Mouse (Mus musculus) cerebellum, adult 2 months (tissue): Measurements from ENCODE around the gene Ttpal. TPM values are rescaled to one million over a fixed set of nuclear protein-coding genes. Genes with fewer than 3 reads are reported as not detected.

Source experiments
- DNase-seq, 2 experiments: peaks; one replicate each; pipeline ENCODE4 v3.0.0; 2021
- H3K27ac ChIP-seq: fragments of 200-500 bp; 2 replicates; pipeline ENCODE4 v1.5.1; 2012; ENCODE audit warnings: low read length, control low read depth, inconsistent platforms; ENCODE audit not compliant: insufficient read depth
- H3K27me3 ChIP-seq: fragments of 200-500 bp; 2 replicates; pipeline ENCODE4 v1.6.1; 2012; ENCODE audit warnings: inconsistent platforms, mild to moderate bottlenecking, low read length, moderate library complexity; ENCODE audit not compliant: control insufficient read depth, insufficient read depth
- H3K4me1 ChIP-seq: fragments of 200-500 bp; 2 replicates; pipeline ENCODE4 v1.6.1; 2011; ENCODE audit warnings: low read length; ENCODE audit not compliant: control insufficient read depth, insufficient read depth
- H3K4me3 ChIP-seq: fragments of 200-500 bp; replicated peaks from 2 replicates; pipeline ENCODE3; 2011; ENCODE audit warnings: mild to moderate bottlenecking, low read depth, low read length, control low read depth; ENCODE audit not compliant: insufficient read depth
- CTCF ChIP-seq: fragments of 200-500 bp; IDR thresholded peaks from 2 replicates; pipeline ENCODE4 v1.5.1; 2011; ENCODE audit warnings: low read depth, mild to moderate bottlenecking, control low read depth, low read length, moderate library complexity, borderline replicate concordance; ENCODE audit not compliant: insufficient read depth
- POLR2A ChIP-seq: fragments of 200-500 bp; IDR thresholded peaks from 2 replicates; pipeline ENCODE4 v1.6.1; 2011; ENCODE audit warnings: low read length, control low read depth, borderline replicate concordance; ENCODE audit not compliant: insufficient read depth
- WGBS: fragments of 180-500 bp; shearing (Covaris S2); methylation state at CpG from one replicate; pipeline ENCODE4 v1.1.7; 2018; 5-methylcytosine and 5-hydroxymethylcytosine counted together
- polyA plus RNA-seq: library from polyadenylated mRNA; depleted of rRNA; stranded (reverse); fragments of >200 nt; gene quantifications from 2 replicates; pipeline ENCODE4 v1.2.3, GENCODE M21; 2012; rRNA removed

The Ttpal gene
- 23.7 and 28.0 TPM in 2 replicates for polyA plus RNA-seq

GRCm38 (mm10) chr2:163602101-163602971 lies at the start of gene Ttpal:
Gene Ttpal, plus strand, starts transcription at chr2:163602314.
- DNase-seq, result peak; percentile 89 to 90
- under 1% methylated on average over 57 of the region's 57 CpGs for WGBS

GRCm38 (mm10) chr2:163552518-163552929 lies 49.6 kb upstream of the Ttpal start:
- no peaks in the 10 kb centered on the region for H3K4me1 ChIP-seq
- 94% methylated on average over 8 of the region's 8 CpGs for WGBS

More at GRCm38 (mm10) chr2:163602101-163602971, at the start of gene Ttpal:
- TF ChIP-seq POLR2A, result peak; percentile 88
- peak; percentile 54; the same call in 1 of the 2 replicates for TF ChIP-seq CTCF
- no peaks in the 10 kb centered on the region for H3K27me3 ChIP-seq
- H3K4me1 ChIP-seq, result peaks cover 3% of the 10 kb centered on the region
- H3K4me3 ChIP-seq, result peak within 1 kb of the TSS; percentile 82
- H3K27ac ChIP-seq, result peak within 1 kb of the TSS; percentile 87

GRCm38 (mm10) chr2:163554425-163554982 lies 47.6 kb upstream of the Ttpal start:
- WGBS, result 80% methylated on average over 4 of the region's 4 CpGs
- TF ChIP-seq POLR2A (no peak), CTCF (no peak)
- H3K4me1 ChIP-seq, result no peaks in the 10 kb centered on the region
- H3K27ac ChIP-seq, result no peak overlapping the region
- H3K27me3 ChIP-seq, result no peaks in the 10 kb centered on the region
- no peak for DNase-seq
- no peak overlapping the region for H3K4me3 ChIP-seq

More at GRCm38 (mm10) chr2:163552518-163552929, 49.6 kb upstream of the Ttpal start:
- no peaks in the 10 kb centered on the region for H3K27me3 ChIP-seq
- no peak overlapping the region for H3K4me3 ChIP-seq
- DNase-seq, result no peak
- TF ChIP-seq CTCF, result no peak
- TF ChIP-seq POLR2A, result no peak
- H3K27ac ChIP-seq, result no peak overlapping the region

GRCm38 (mm10) chr2:163554996-163555395 lies 47.1 kb upstream of the Ttpal start:
- TF ChIP-seq POLR2A (no peak), CTCF (no peak)
- DNase-seq, result no peak
- 49% methylated on average over 6 of the region's 6 CpGs for WGBS
- Histone ChIP-seq H3K27me3 (no peaks in the 10 kb centered on the region), H3K4me1 (no peaks in the 10 kb centered on the region), H3K27ac (no peak overlapping the region), H3K4me3 (no peak overlapping the region)

- H3K4me1 ChIP-seq, result no peaks in the 10 kb centered on the region
- DNase-seq, result no peak
- no peak overlapping the region for H3K4me3 ChIP-seq
- H3K27ac ChIP-seq, result no peak overlapping the region
- 64% methylated on average over 13 of the region's 13 CpGs for WGBS
- TF ChIP-seq CTCF, result no peak
- no peak for TF ChIP-seq POLR2A
- no peaks in the 10 kb centered on the region for H3K27me3 ChIP-seq
These were observed 46.7 kb upstream of the Ttpal start for GRCm38 (mm10) chr2:163555417-163555816.

- WGBS, result 53% methylated on average over 1 of the region's 1 CpGs
- DNase-seq, result no peak
- no peaks in the 10 kb centered on the region for H3K4me1 ChIP-seq
- H3K4me3 ChIP-seq, result no peak overlapping the region
- TF ChIP-seq POLR2A (no peak), CTCF (no peak)
- no peaks in the 10 kb centered on the region for H3K27me3 ChIP-seq
- no peak overlapping the region for H3K27ac ChIP-seq
These were observed 43.6 kb upstream of the Ttpal start for GRCm38 (mm10) chr2:163558548-163558947.

GRCm38 (mm10) chr2:163559236-163559635 lies 42.9 kb upstream of the Ttpal start:
- Histone ChIP-seq H3K27me3 (no peaks in the 10 kb centered on the region), H3K4me1 (no peaks in the 10 kb centered on the region), H3K4me3 (no peak overlapping the region), H3K27ac (no peak overlapping the region)
- TF ChIP-seq CTCF, result no peak
- no peak for TF ChIP-seq POLR2A
- 93% methylated on average over 5 of the region's 5 CpGs for WGBS
- no peak for DNase-seq

- H3K4me3 ChIP-seq, result no peak overlapping the region
- no peak for DNase-seq
- WGBS, result 79% methylated on average over 3 of the region's 3 CpGs
- no peak overlapping the region for H3K27ac ChIP-seq
- no peaks in the 10 kb centered on the region for H3K27me3 ChIP-seq
- no peak for TF ChIP-seq POLR2A
- no peak for TF ChIP-seq CTCF
- H3K4me1 ChIP-seq, result no peaks in the 10 kb centered on the region
These were observed 41.9 kb upstream of the Ttpal start for GRCm38 (mm10) chr2:163560247-163560646.
